Mouse (Mus musculus) embryonic facial prominence, embryonic 15.5 days (tissue): ENCODE measurements at regions not wholly inside any gene's neighbourhood (a gene's known extent, or its start where the extent isn't known, plus 50 kb on each side); places are given as distances from the start of the nearest gene placed in this dataset. TPM values are rescaled to one million over a fixed set of nuclear protein-coding genes. Genes with fewer than 3 reads are reported as not detected.
A peak's percentile ranks its signal among the peaks of the same experiment; 100 is the strongest.

Experiments
- ATAC-seq: fragments of 200-750 bp; cut with Nextera tagmentation; 2 replicates; pipeline ENCODE4 v1.8.0; 2017; ENCODE audit warnings: low read depth, moderate TSS enrichment; ENCODE audit not compliant: insufficient number of reproducible peaks, low FRiP score, low TSS enrichment
- H3K27ac ChIP-seq: fragments of 300-500 bp; sonication (generic); replicated peaks from 2 replicates; pipeline ENCODE4 v1.5.1; 2015; ENCODE audit warnings: mild to moderate bottlenecking, inconsistent platforms
- H3K27me3 ChIP-seq: fragments of 300-500 bp; sonication (generic); 2 replicates; pipeline ENCODE4 v1.6.1; 2015; ENCODE audit warnings: inconsistent platforms
- H3K36me3 ChIP-seq: fragments of 300-500 bp; sonication (generic); 2 replicates; pipeline ENCODE4 v1.6.1; 2015; ENCODE audit warnings: mild to moderate bottlenecking, inconsistent platforms
- H3K4me1 ChIP-seq: fragments of 300-500 bp; sonication (generic); 2 replicates; pipeline ENCODE4 v1.6.1; 2015; ENCODE audit warnings: inconsistent platforms
- H3K4me2 ChIP-seq: fragments of 300-500 bp; sonication (generic); replicated peaks from 2 replicates; pipeline ENCODE4 v1.6.1; 2015; ENCODE audit warnings: mild to moderate bottlenecking, inconsistent platforms
- H3K4me3 ChIP-seq: fragments of 300-500 bp; sonication (generic); replicated peaks from 2 replicates; pipeline ENCODE4 v1.5.1; 2015; ENCODE audit warnings: mild to moderate bottlenecking, inconsistent platforms
- H3K9ac ChIP-seq: fragments of 300-500 bp; sonication (generic); 2 replicates; pipeline ENCODE4 v1.6.1; 2015; ENCODE audit warnings: inconsistent platforms
- H3K9me3 ChIP-seq: fragments of 300-500 bp; sonication (generic); replicated peaks from 2 replicates; pipeline ENCODE4 v1.6.1; 2016; ENCODE audit warnings: inconsistent platforms
- WGBS: fragments of 180-500 bp; shearing (Covaris S2); methylation state at CpG from one replicate; pipeline ENCODE4 v1.1.7; 2015; 5-methylcytosine and 5-hydroxymethylcytosine counted together
- microRNA-seq: library from miRNA; unstranded; fragments of <30 nt; microRNA quantifications from one replicate; pipeline ENCODE4, GENCODE M21; 2016; ENCODE audit warnings: borderline number of aligned reads

GRCm38 (mm10) chr13:28416887-28417286 is 159.6 kb downstream of the Gm11361 start:
- no peaks in the 10 kb centered on the region for H3K36me3 ChIP-seq
- peak overlapping the region; percentile 53 for H3K4me2 ChIP-seq
- no peaks in the 10 kb centered on the region for H3K27me3 ChIP-seq
- no peak for ATAC-seq
- H3K4me3 ChIP-seq = peak overlapping the region; percentile 25
- peak overlapping the region; percentile 94 for H3K27ac ChIP-seq
- WGBS = 16% methylated on average over 8 of the region's 8 CpGs
- peaks cover 33% of the 10 kb centered on the region for H3K4me1 ChIP-seq
- H3K9ac ChIP-seq = no peak overlapping the region
- no peaks in the 10 kb centered on the region for H3K9me3 ChIP-seq

GRCm38 (mm10) chr13:28416231-28416630 is 158.9 kb downstream of the Gm11361 start:
- no peaks in the 10 kb centered on the region for H3K27me3 ChIP-seq
- no peaks in the 10 kb centered on the region for H3K36me3 ChIP-seq
- H3K27ac ChIP-seq = peak overlapping the region; percentile 94
- no peak for ATAC-seq
- H3K9ac ChIP-seq = no peak overlapping the region
- H3K4me3 ChIP-seq = peak overlapping the region; percentile 25; the same call in 1 of the 2 replicates
- H3K9me3 ChIP-seq = no peaks in the 10 kb centered on the region
- peak overlapping the region; percentile 53 for H3K4me2 ChIP-seq
- H3K4me1 ChIP-seq = peaks cover 33% of the 10 kb centered on the region
- 13% methylated on average over 6 of the region's 6 CpGs for WGBS

GRCm38 (mm10) chr13:28415769-28416168 is 158.4 kb downstream of the Gm11361 start:
- Histone ChIP-seq H3K27ac (peak overlapping the region; percentile 29; the same call in 1 of the 2 replicates), H3K27me3 (no peaks in the 10 kb centered on the region), H3K4me3 (no peak overlapping the region), H3K9ac (no peak overlapping the region), H3K4me2 (no peak overlapping the region; the same call in 1 of the 2 replicates), H3K9me3 (no peaks in the 10 kb centered on the region), H3K36me3 (no peaks in the 10 kb centered on the region), H3K4me1 (peaks cover 33% of the 10 kb centered on the region)
- 29% methylated on average over 1 of the region's 1 CpGs for WGBS
- no peak for ATAC-seq

- 49% methylated on average over 2 of the region's 2 CpGs for WGBS
- no peak overlapping the region for H3K4me2 ChIP-seq
- H3K27me3 ChIP-seq = no peaks in the 10 kb centered on the region
- H3K4me3 ChIP-seq = no peak overlapping the region
- no peaks in the 10 kb centered on the region for H3K9me3 ChIP-seq
- no peak overlapping the region for H3K27ac ChIP-seq
- ATAC-seq = no peak
- no peaks in the 10 kb centered on the region for H3K4me1 ChIP-seq
- no peak overlapping the region for H3K9ac ChIP-seq
- no peaks in the 10 kb centered on the region for H3K36me3 ChIP-seq
These were observed 153.0 kb downstream of the Gm11361 start for GRCm38 (mm10) chr13:28410324-28410723.

- Histone ChIP-seq H3K9ac (no peak overlapping the region), H3K27me3 (no peaks in the 10 kb centered on the region), H3K4me1 (no peaks in the 10 kb centered on the region), H3K27ac (no peak overlapping the region), H3K36me3 (no peaks in the 10 kb centered on the region), H3K4me3 (no peak overlapping the region), H3K9me3 (no peaks in the 10 kb centered on the region), H3K4me2 (no peak overlapping the region)
- ATAC-seq = no peak
- WGBS = 52% methylated on average over 1 of the region's 1 CpGs
These were observed 152.2 kb downstream of the Gm11361 start for GRCm38 (mm10) chr13:28409609-28409902.

- no peak overlapping the region for H3K27ac ChIP-seq
These were observed 151.7 kb downstream of the Gm11361 start for GRCm38 (mm10) chr13:28408868-28409608.

GRCm38 (mm10) chr13:28400459-28400858 is 143.1 kb downstream of the Gm11361 start:
- no peak overlapping the region for H3K27ac ChIP-seq
- 26% methylated on average over 7 of the region's 7 CpGs for whole genome bisulfite sequencing
- H3K9ac ChIP-seq = no peak overlapping the region
- H3K27me3 ChIP-seq = no peaks in the 10 kb centered on the region
- no peak overlapping the region for H3K4me3 ChIP-seq
- no peaks in the 10 kb centered on the region for H3K9me3 ChIP-seq
- H3K36me3 ChIP-seq = no peaks in the 10 kb centered on the region
- ATAC-seq = no peak
- H3K4me2 ChIP-seq = no peak overlapping the region
- 0 out of 2 replicates have a peak, but pooled peaks cover 4% of the 10 kb centered on the region for H3K4me1 ChIP-seq

More at GRCm38 (mm10) chr13:28408868-28409608, 151.7 kb downstream of the Gm11361 start:
- 29% methylated on average over 7 of the region's 7 CpGs for WGBS
- Histone ChIP-seq H3K4me3 (no peak overlapping the region), H3K27me3 (no peaks in the 10 kb centered on the region), H3K36me3 (no peaks in the 10 kb centered on the region), H3K4me2 (no peak overlapping the region), H3K9me3 (no peaks in the 10 kb centered on the region), H3K9ac (no peak overlapping the region), H3K4me1 (no peaks in the 10 kb centered on the region)
- no peak for ATAC-seq

Small RNAs in the stretch of these regions (microRNA-seq; reads per million reads assigned to microRNA genes)
- gene Mir6368 = not detected
